Mouse (Mus musculus) fat pad, adult 2 months (tissue): ENCODE data around the gene Slc34a1.

Experiments used
- DNase-seq: peaks from one replicate; pipeline ENCODE4 v3.0.0-alpha.2; 2011; ENCODE audit warnings: low read depth, low spot score; ENCODE audit errors: extremely low read depth

Gene Slc34a1

GRCm38 (mm10) chr13:55403935-55404852, 6.2 kb downstream of the Slc34a1 start:
- peak; percentile 98 for DNase-seq

- DNase-seq: no peak
Observed at GRCm38 (mm10) chr13:55404853-55405782, 7.1 kb downstream of the Slc34a1 start.

- DNase-seq: no peak
Observed at GRCm38 (mm10) chr13:55405783-55406390, 7.9 kb downstream of the Slc34a1 start.

- DNase-seq: no peak
Observed at GRCm38 (mm10) chr13:55407341-55407740, 9.4 kb downstream of the Slc34a1 start.

GRCm38 (mm10) chr13:55408546-55409120, 10.6 kb downstream of the Slc34a1 start:
- DNase-seq: no peak

- no peak for DNase-seq
Observed at GRCm38 (mm10) chr13:55411826-55412225, 13.8 kb downstream of the Slc34a1 start.

- DNase-seq: no peak
Observed at GRCm38 (mm10) chr13:55412643-55413307, 14.8 kb downstream of the Slc34a1 start.

- no peak for DNase-seq
Observed at GRCm38 (mm10) chr13:55413333-55413732, 15.3 kb downstream of the Slc34a1 start.

- no peak for DNase-seq
Observed at GRCm38 (mm10) chr13:55414743-55415380, 16.9 kb downstream of the Slc34a1 start, which contains the start of gene Pfn3. Gene Pfn3 (minus strand): TSS chr13:55415232.

- no peak for DNase-seq
Observed at GRCm38 (mm10) chr13:55418004-55418403, 20.0 kb downstream of the Slc34a1 start.

- DNase-seq: no peak
Observed at GRCm38 (mm10) chr13:55419142-55419541, 21.2 kb downstream of the Slc34a1 start.

- no peak for DNase-seq
Observed at GRCm38 (mm10) chr13:55420018-55420932, 22.3 kb downstream of the Slc34a1 start.

- no peak for DNase-seq
Observed at GRCm38 (mm10) chr13:55420933-55421800, 23.2 kb downstream of the Slc34a1 start.

- no peak for DNase-seq
Observed at GRCm38 (mm10) chr13:55426613-55427012, 28.6 kb downstream of the Slc34a1 start, which contains the start of gene F12. Gene F12 (minus strand): TSS chr13:55426793.

GRCm38 (mm10) chr13:55429226-55429888, 31.4 kb downstream of the Slc34a1 start:
- no peak for DNase-seq

GRCm38 (mm10) chr13:55430566-55430965, 32.6 kb downstream of the Slc34a1 start:
- no peak for DNase-seq
